Mouse (Mus musculus): Measurements from ENCODE around the gene Rnf2. TPM values are rescaled to one million over a fixed set of nuclear protein-coding genes. Genes with fewer than 3 reads are reported as not detected.

The Rnf2 gene
- total and polyA plus RNA-seq, 3 experiments, result 27.5 to 78.2 (median 30.7) TPM

DNA sequence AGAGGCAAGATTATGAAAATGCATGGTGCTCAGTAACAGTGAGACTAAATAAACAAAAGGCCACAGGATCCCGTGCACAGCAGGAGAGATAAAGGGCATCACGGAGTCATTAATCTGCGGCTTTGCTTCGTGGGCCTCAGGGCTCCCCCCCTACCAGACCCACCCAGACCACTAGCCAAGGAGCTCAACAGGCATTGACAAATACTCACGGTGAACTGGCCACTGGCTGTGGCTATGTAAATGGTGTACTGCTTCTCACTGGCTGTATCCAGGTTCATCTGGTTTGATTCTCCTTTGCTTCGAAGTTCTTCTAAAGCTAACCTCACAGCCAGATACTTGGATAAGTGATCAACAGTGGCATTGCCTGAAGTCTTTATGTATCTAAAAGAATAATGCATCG, 29.3 kb downstream of the Rnf2 start:
- Histone ChIP-seq H3K36me3 (ENCODE audit: control insufficient read depth in 1 of 2, insufficient read depth in 2 of 2, low read length in 2 of 2) (peaks cover 0 to 44% of the 10 kb centered on the region in 2 experiments; a peak in 2 of 4 replicates), H3K9ac (ENCODE audit: control insufficient read depth, low read depth, low read length, poor library complexity, severe bottlenecking) (no peak overlapping the region), H3K27me3 (ENCODE audit: control insufficient read depth in 1 of 2, insufficient read depth in 2 of 2, low read length in 2 of 2) (no peaks in the 10 kb centered on the region), H3K79me2 (ENCODE audit: control insufficient read depth, insufficient read depth, low read length, poor library complexity) (no peaks in the 10 kb centered on the region), H3K4me1 (ENCODE audit: control insufficient read depth in 1 of 2, insufficient read depth in 2 of 2, low read length in 2 of 2) (no peaks in the 10 kb centered on the region), H3K4me3 (ENCODE audit: control insufficient read depth in 1 of 2, insufficient read depth in 1 of 2, low read depth in 2 of 2, low read length in 2 of 2) (no peak overlapping the region), H3K27ac (ENCODE audit: control insufficient read depth, low read depth, low read length) (no peak overlapping the region), H3K9me3 (replicated peaks; ENCODE audit: insufficient read depth, low read length) (no peaks in the 10 kb centered on the region)
- no peak for TF ChIP-seq MYB (IDR thresholded peaks at IDR 0.05; ENCODE audit: low read depth, low read length)
- no peak for TF ChIP-seq GATA1 (IDR thresholded peaks at IDR 0.05; ENCODE audit: low read depth, low read length)
- TF ChIP-seq RAD21 (IDR thresholded peaks at IDR 0.05; ENCODE audit: low read depth, low read length), result no peak
- no peak for TF ChIP-seq ETS1 (IDR thresholded peaks at IDR 0.05; ENCODE audit: low read depth, low read length)
- no peak for TF ChIP-seq MAX (IDR thresholded peaks at IDR 0.05; ENCODE audit: low read length)
- TF ChIP-seq POLR2AphosphoS2 (IDR thresholded peaks at IDR 0.05; ENCODE audit: low read length), result no peak
- TF ChIP-seq BHLHE40 (IDR thresholded peaks at IDR 0.05; ENCODE audit: borderline replicate concordance, low read depth, low read length), result no peak
- no peak for TF ChIP-seq MEF2A (IDR thresholded peaks at IDR 0.05; ENCODE audit: extremely low read depth, insufficient replicate concordance, low read depth, low read length, poor library complexity, severe bottlenecking)
- no peak for DNase-seq (ENCODE audit: low read depth, low spot score)

- TF ChIP-seq UBTF (IDR thresholded peaks at IDR 0.05; ENCODE audit: borderline replicate concordance, insufficient read depth, low read depth, low read length) (no peak), MYC (IDR thresholded peaks at IDR 0.05; ENCODE audit: low read depth, low read length) (no peak), CTCF (IDR thresholded peaks at IDR 0.05 in 2 of 3, conservative IDR thresholded peaks at IDR 0.05 in 1 of 3; ENCODE audit: control insufficient read depth in 1 of 3, insufficient read depth in 1 of 3, low read depth in 2 of 3, low read length in 3 of 3, poor library complexity in 1 of 3, severe bottlenecking in 1 of 3) (no peak), TCF12 (IDR thresholded peaks at IDR 0.05; ENCODE audit: low read depth, low read length) (no peak), USF1 (IDR thresholded peaks at IDR 0.05; ENCODE audit: low read depth, low read length) (no peak), SIN3A (IDR thresholded peaks at IDR 0.05; ENCODE audit: low read length) (no peak), USF2 (IDR thresholded peaks at IDR 0.05; ENCODE audit: borderline replicate concordance in 1 of 2, insufficient read depth in 1 of 2, low read depth in 1 of 2, low read length in 2 of 2) (no peak), NELFE (IDR thresholded peaks at IDR 0.05; ENCODE audit: low read depth, low read length) (no peak), MAX (IDR thresholded peaks at IDR 0.05; ENCODE audit: low read length) (no peak), MYB (IDR thresholded peaks at IDR 0.05; ENCODE audit: low read depth, low read length) (no peak), ELF1 (IDR thresholded peaks at IDR 0.05; ENCODE audit: low read depth, low read length) (no peak), HCFC1 (IDR thresholded peaks at IDR 0.05; ENCODE audit: low read depth, low read length) (no peak), RAD21 (IDR thresholded peaks at IDR 0.05; ENCODE audit: low read depth, low read length) (no peak), EP300 (IDR thresholded peaks at IDR 0.05; ENCODE audit: low read depth in 1 of 2, low read length in 2 of 2) (no peak), E2F4 (IDR thresholded peaks at IDR 0.05; ENCODE audit: borderline replicate concordance, low read depth, low read length) (no peak), POLR2A (IDR thresholded peaks at IDR 0.05; ENCODE audit: control insufficient read depth in 1 of 2, insufficient read depth in 1 of 2, low read depth in 1 of 2, low read length in 2 of 2, poor library complexity in 1 of 2) (no peak), POLR2AphosphoS5 (IDR thresholded peaks at IDR 0.05; ENCODE audit: borderline replicate concordance, low read depth, low read length) (no peak), MXI1 (IDR thresholded peaks at IDR 0.05; ENCODE audit: low read depth, low read length) (no peak), POLR2AphosphoS2 (IDR thresholded peaks at IDR 0.05; ENCODE audit: low read length) (no peak), TBP (IDR thresholded peaks at IDR 0.05; ENCODE audit: low read depth, low read length) (no peak)
- no peaks in the 10 kb centered on the region for H3K4me1 ChIP-seq (ENCODE audit: control insufficient read depth in 1 of 2, insufficient read depth in 2 of 2, low read length in 2 of 2)
- no peak overlapping the region for H3K27ac ChIP-seq (ENCODE audit: control insufficient read depth, low read depth, low read length)
- H3K79me2 ChIP-seq (ENCODE audit: control insufficient read depth, insufficient read depth, low read length, poor library complexity), result no peaks in the 10 kb centered on the region
- H3K4me3 ChIP-seq (ENCODE audit: control insufficient read depth in 1 of 2, insufficient read depth in 1 of 2, low read depth in 2 of 2, low read length in 2 of 2), result no peak overlapping the region
- H3K9me3 ChIP-seq (replicated peaks; ENCODE audit: insufficient read depth, low read length), result no peaks in the 10 kb centered on the region
- no peak overlapping the region for H3K9ac ChIP-seq (ENCODE audit: control insufficient read depth, low read depth, low read length, poor library complexity, severe bottlenecking)
- no peaks in the 10 kb centered on the region for H3K27me3 ChIP-seq (ENCODE audit: control insufficient read depth in 1 of 2, insufficient read depth in 2 of 2, low read length in 2 of 2)
- DNase-seq (ENCODE audit: low read depth, low spot score), result no peak
- peaks cover 0 to 9% of the 10 kb centered on the region in 2 experiments; a peak in 2 of 4 replicates for H3K36me3 ChIP-seq (ENCODE audit: control insufficient read depth in 1 of 2, insufficient read depth in 2 of 2, low read length in 2 of 2)
Measured at GRCm38 (mm10) chr1:151466571-151466970, 34.2 kb downstream of the Rnf2 start.

All from MEL (cell line).